Mouse (Mus musculus) kidney, adult 11 months (tissue): ENCODE results near the gene Eddm3b.
A peak's percentile ranks its signal among the peaks of the same experiment; 100 is the strongest.

ENCODE experiments used
- DNase-seq: peaks from one replicate; pipeline ENCODE4 v3.0.0; 2022

Gene Eddm3b

GRCm38 (mm10) chr14:51113916-51114560 lies at the start of gene Eddm3b:
TSS of gene Eddm3b (plus strand) at chr14:51114426.
- peak; percentile 26 for DNase-seq

- DNase-seq: no peak
Observed at GRCm38 (mm10) chr14:51068956-51069355, 45.3 kb upstream of the Eddm3b start.

GRCm38 (mm10) chr14:51069617-51070016 lies 44.6 kb upstream of the Eddm3b start:
- DNase-seq: no peak

GRCm38 (mm10) chr14:51074335-51074734 lies 39.9 kb upstream of the Eddm3b start, which contains the start of gene Olfr750:
TSS of gene Olfr750 (minus strand) at chr14:51074435.
- no peak for DNase-seq

- DNase-seq: no peak
Observed at GRCm38 (mm10) chr14:51079180-51079579, 35.0 kb upstream of the Eddm3b start.

GRCm38 (mm10) chr14:51081035-51081434 lies 33.2 kb upstream of the Eddm3b start:
- no peak for DNase-seq

GRCm38 (mm10) chr14:51082599-51083581 lies 31.3 kb upstream of the Eddm3b start:
- peak; percentile 42 for DNase-seq

- no peak for DNase-seq
Observed at GRCm38 (mm10) chr14:51083805-51084204, 30.4 kb upstream of the Eddm3b start.

- no peak for DNase-seq
Observed at GRCm38 (mm10) chr14:51085086-51085485, 29.1 kb upstream of the Eddm3b start.

GRCm38 (mm10) chr14:51085911-51086310 lies 28.3 kb upstream of the Eddm3b start:
- no peak for DNase-seq

- no peak for DNase-seq
Observed at GRCm38 (mm10) chr14:51087762-51088161, 26.5 kb upstream of the Eddm3b start.

GRCm38 (mm10) chr14:51088166-51088969 lies 25.9 kb upstream of the Eddm3b start:
- peak; percentile 82 for DNase-seq

- DNase-seq: peak; percentile 97
Observed at GRCm38 (mm10) chr14:51088970-51089673, 25.1 kb upstream of the Eddm3b start.

GRCm38 (mm10) chr14:51089674-51090076 lies 24.6 kb upstream of the Eddm3b start:
- DNase-seq: no peak

GRCm38 (mm10) chr14:51090077-51090781 lies 24.0 kb upstream of the Eddm3b start:
- peak; percentile 77 for DNase-seq

GRCm38 (mm10) chr14:51090921-51091900 lies 23.0 kb upstream of the Eddm3b start, which contains the start of the genes Rnase4 and Ang:
TSS of gene Rnase4 (plus strand) at chr14:51091077.
TSS of gene Ang (plus strand) at chr14:51091150.
- peak; percentile 42 for DNase-seq

GRCm38 (mm10) chr14:51092073-51092620 lies 22.1 kb upstream of the Eddm3b start:
- DNase-seq: no peak

GRCm38 (mm10) chr14:51093496-51093895 lies 20.7 kb upstream of the Eddm3b start:
- no peak for DNase-seq

GRCm38 (mm10) chr14:51094096-51094875 lies 19.9 kb upstream of the Eddm3b start:
- DNase-seq: no peak
